Mouse (Mus musculus): Measurements from ENCODE around the gene Kdm1b. TPM values are rescaled to one million over a fixed set of nuclear protein-coding genes. Genes with fewer than 3 reads are reported as not detected.

The Kdm1b gene
- polyA plus RNA-seq, 1 experiment from 2014 or later = 21.2 TPM

DNA sequence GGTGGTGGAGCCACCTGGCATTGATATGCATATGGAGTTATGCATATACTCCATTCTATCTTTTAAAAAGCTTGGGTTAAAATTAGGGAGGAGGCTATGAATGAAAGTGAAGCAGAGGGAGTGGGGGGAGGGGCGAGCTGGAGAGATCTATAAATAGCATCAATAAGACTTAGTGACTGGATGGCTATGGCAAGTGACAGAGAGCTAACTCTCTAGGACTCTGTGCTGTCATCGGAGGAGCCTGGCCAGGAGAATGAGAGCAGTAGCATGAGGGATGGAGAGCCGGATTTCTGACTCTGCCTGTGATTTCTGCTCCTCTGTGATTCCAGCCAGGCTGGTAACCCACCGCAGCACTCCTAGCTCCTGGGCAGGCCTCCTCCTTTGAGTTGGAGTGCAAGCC, 85.8 kb downstream of the Kdm1b start:
- DNase-seq (ENCODE audit: low spot score) (no peak), ATAC-seq (no peak)
- H3K27me3 ChIP-seq (replicated peaks; ENCODE audit: control insufficient read depth, insufficient read depth, low read length) = no peaks in the 10 kb centered on the region
- no peaks in the 10 kb centered on the region for H3K36me3 ChIP-seq (ENCODE audit: control insufficient read depth, insufficient read depth, low read length)
- H3K9me3 ChIP-seq (replicated peaks; ENCODE audit: control insufficient read depth, low read length) = no peaks in the 10 kb centered on the region
- no peaks in the 10 kb centered on the region for H3K4me1 ChIP-seq (ENCODE audit: control insufficient read depth, insufficient read depth, low read length)
- H3K4me2 ChIP-seq (ENCODE audit: low read length) = no peak overlapping the region
- H3K9ac ChIP-seq (ENCODE audit: low read length) = no peak overlapping the region
- no peak overlapping the region for H3K4me3 ChIP-seq (ENCODE audit: low read depth, low read length)
- H3K27ac ChIP-seq (ENCODE audit: low read depth, low read length) = no peak overlapping the region
- 71% methylated on average over 4 of the region's 4 CpGs for WGBS

- Histone ChIP-seq H3K4me3 (ENCODE audit: low read depth, low read length) (no peak overlapping the region), H3K27me3 (replicated peaks; ENCODE audit: control insufficient read depth, insufficient read depth, low read length) (no peaks in the 10 kb centered on the region), H3K27ac (ENCODE audit: low read depth, low read length) (no peak overlapping the region), H3K9me3 (replicated peaks; ENCODE audit: control insufficient read depth, low read length) (no peaks in the 10 kb centered on the region), H3K36me3 (ENCODE audit: control insufficient read depth, insufficient read depth, low read length) (no peaks in the 10 kb centered on the region), H3K4me2 (ENCODE audit: low read length) (no peak overlapping the region), H3K4me1 (ENCODE audit: control insufficient read depth, insufficient read depth, low read length) (no peaks in the 10 kb centered on the region), H3K9ac (ENCODE audit: low read length) (no peak overlapping the region)
- no peak for DNase-seq (ENCODE audit: low spot score)
- ATAC-seq = no peak
- 86% methylated on average over 8 of the region's 8 CpGs for WGBS
Observed at GRCm38 (mm10) chr13:47133058-47133457, 89.8 kb downstream of the Kdm1b start.

GRCm38 (mm10) chr13:47134836-47135235, 91.5 kb downstream of the Kdm1b start:
- Histone ChIP-seq H3K27ac (ENCODE audit: low read depth, low read length) (no peak overlapping the region), H3K4me2 (ENCODE audit: low read length) (no peak overlapping the region), H3K4me1 (ENCODE audit: control insufficient read depth, insufficient read depth, low read length) (no peaks in the 10 kb centered on the region), H3K27me3 (replicated peaks; ENCODE audit: control insufficient read depth, insufficient read depth, low read length) (no peaks in the 10 kb centered on the region), H3K9me3 (replicated peaks; ENCODE audit: control insufficient read depth, low read length) (no peaks in the 10 kb centered on the region), H3K36me3 (ENCODE audit: control insufficient read depth, insufficient read depth, low read length) (no peaks in the 10 kb centered on the region), H3K9ac (ENCODE audit: low read length) (no peak overlapping the region), H3K4me3 (ENCODE audit: low read depth, low read length) (no peak overlapping the region)
- ATAC-seq (no peak), DNase-seq (ENCODE audit: low spot score) (no peak)
- WGBS = 93% methylated on average over 7 of the region's 7 CpGs

Other genes starting within 250 kb of the Kdm1b start
- gene Kif13a, start 113.6 kb upstream of the Kdm1b start, polyA plus RNA-seq (2014; fragmentation: Nextera tagmentation; extraction: Ambion mirVana) = 7.1 and 7.5 TPM in 2 replicates
- 10.8 and 13.8 TPM in 2 replicates for gene Nhlrc1, start 28.6 kb upstream of the Kdm1b start, polyA plus RNA-seq (2014; fragmentation: Nextera tagmentation; extraction: Ambion mirVana)
- gene Tpmt, start 1.2 kb downstream of the Kdm1b start, polyA plus RNA-seq (2014; fragmentation: Nextera tagmentation; extraction: Ambion mirVana) = 25.1 and 29.1 TPM in 2 replicates
- gene Dek, start 62.7 kb downstream of the Kdm1b start, polyA plus RNA-seq (2014; fragmentation: Nextera tagmentation; extraction: Ambion mirVana) = 119 and 140 TPM in 2 replicates
- gene Rnf144b, start 79.2 kb downstream of the Kdm1b start, polyA plus RNA-seq (2014; fragmentation: Nextera tagmentation; extraction: Ambion mirVana) = 0.88 and 0.91 TPM in 2 replicates